Mouse (Mus musculus) embryonic facial prominence, embryonic 15.5 days (tissue): ENCODE data around the gene Acvr1b. TPM values are rescaled to one million over a fixed set of nuclear protein-coding genes. Genes with fewer than 3 reads are reported as not detected.

Experiments used
- ATAC-seq: fragments of 200-750 bp; cut with Nextera tagmentation; 2 replicates; pipeline ENCODE4 v1.8.0; 2017; ENCODE audit warnings: low read depth, moderate TSS enrichment; ENCODE audit not compliant: insufficient number of reproducible peaks, low FRiP score, low TSS enrichment
- H3K27ac ChIP-seq: fragments of 300-500 bp; sonication (generic); replicated peaks from 2 replicates; pipeline ENCODE4 v1.5.1; 2015; ENCODE audit warnings: mild to moderate bottlenecking, inconsistent platforms
- H3K27me3 ChIP-seq: fragments of 300-500 bp; sonication (generic); 2 replicates; pipeline ENCODE4 v1.6.1; 2015; ENCODE audit warnings: inconsistent platforms
- H3K36me3 ChIP-seq: fragments of 300-500 bp; sonication (generic); 2 replicates; pipeline ENCODE4 v1.6.1; 2015; ENCODE audit warnings: mild to moderate bottlenecking, inconsistent platforms
- H3K4me1 ChIP-seq: fragments of 300-500 bp; sonication (generic); 2 replicates; pipeline ENCODE4 v1.6.1; 2015; ENCODE audit warnings: inconsistent platforms
- H3K4me2 ChIP-seq: fragments of 300-500 bp; sonication (generic); replicated peaks from 2 replicates; pipeline ENCODE4 v1.6.1; 2015; ENCODE audit warnings: mild to moderate bottlenecking, inconsistent platforms
- H3K4me3 ChIP-seq: fragments of 300-500 bp; sonication (generic); replicated peaks from 2 replicates; pipeline ENCODE4 v1.5.1; 2015; ENCODE audit warnings: mild to moderate bottlenecking, inconsistent platforms
- H3K9ac ChIP-seq: fragments of 300-500 bp; sonication (generic); 2 replicates; pipeline ENCODE4 v1.6.1; 2015; ENCODE audit warnings: inconsistent platforms
- H3K9me3 ChIP-seq: fragments of 300-500 bp; sonication (generic); replicated peaks from 2 replicates; pipeline ENCODE4 v1.6.1; 2016; ENCODE audit warnings: inconsistent platforms
- WGBS: fragments of 180-500 bp; shearing (Covaris S2); methylation state at CpG from one replicate; pipeline ENCODE4 v1.1.7; 2015; 5-methylcytosine and 5-hydroxymethylcytosine counted together
- polyA plus RNA-seq: library from polyadenylated mRNA; unstranded; fragments of >200 nt; fragmentation: Nextera tagmentation; extraction: Ambion mirVana; gene quantifications from 2 replicates; pipeline ENCODE4 v1.2.1, GENCODE M21; 2015

The Acvr1b gene
- polyA plus RNA-seq, 1 experiment from 2014 or later, result 11.4 TPM

GRCm38 (mm10) chr15:101147115-101147909 is 26.6 kb upstream of the Acvr1b start:
- H3K27me3 ChIP-seq, result no peaks in the 10 kb centered on the region
- no peak overlapping the region for H3K9ac ChIP-seq
- H3K4me1 ChIP-seq, result peaks cover 63% of the 10 kb centered on the region
- no peak overlapping the region for H3K27ac ChIP-seq
- H3K4me3 ChIP-seq, result no peak overlapping the region
- no peak overlapping the region for H3K4me2 ChIP-seq
- H3K9me3 ChIP-seq, result no peaks in the 10 kb centered on the region
- ATAC-seq, result no peak
- 61% methylated on average over 16 of the region's 16 CpGs for WGBS
- H3K36me3 ChIP-seq, result no peaks in the 10 kb centered on the region

GRCm38 (mm10) chr15:101147910-101148273 is 26.0 kb upstream of the Acvr1b start:
- Histone ChIP-seq H3K27me3 (no peaks in the 10 kb centered on the region), H3K9ac (no peak overlapping the region), H3K4me3 (no peak overlapping the region), H3K4me1 (peaks cover 57% of the 10 kb centered on the region), H3K9me3 (no peaks in the 10 kb centered on the region), H3K4me2 (no peak overlapping the region), H3K36me3 (no peaks in the 10 kb centered on the region), H3K27ac (no peak overlapping the region)
- 29% methylated on average over 6 of the region's 6 CpGs for WGBS
- ATAC-seq, result no peak

- Histone ChIP-seq H3K4me3 (no peak overlapping the region), H3K4me2 (no peak overlapping the region), H3K27me3 (no peaks in the 10 kb centered on the region), H3K36me3 (no peaks in the 10 kb centered on the region), H3K27ac (no peak overlapping the region), H3K9me3 (no peaks in the 10 kb centered on the region), H3K9ac (no peak overlapping the region), H3K4me1 (peaks cover 50% of the 10 kb centered on the region)
- ATAC-seq, result no peak
- WGBS, result 56% methylated on average over 6 of the region's 6 CpGs
Measured at GRCm38 (mm10) chr15:101148604-101149003, 25.3 kb upstream of the Acvr1b start.

- H3K4me3 ChIP-seq, result no peak overlapping the region
- H3K4me2 ChIP-seq, result no peak overlapping the region
- 73% methylated on average over 9 of the region's 9 CpGs for WGBS
- peaks cover 20% of the 10 kb centered on the region for H3K4me1 ChIP-seq
- no peak for ATAC-seq
- H3K9me3 ChIP-seq, result no peaks in the 10 kb centered on the region
- H3K9ac ChIP-seq, result no peak overlapping the region
- no peak overlapping the region for H3K27ac ChIP-seq
- no peaks in the 10 kb centered on the region for H3K36me3 ChIP-seq
- H3K27me3 ChIP-seq, result no peaks in the 10 kb centered on the region
Measured at GRCm38 (mm10) chr15:101151409-101152261, 22.2 kb upstream of the Acvr1b start.

GRCm38 (mm10) chr15:101154700-101155616 is 18.9 kb upstream of the Acvr1b start:
- no peaks in the 10 kb centered on the region; the same call in 1 of the 2 replicates for H3K9me3 ChIP-seq
- no peak overlapping the region for H3K27ac ChIP-seq
- H3K4me1 ChIP-seq, result no peaks in the 10 kb centered on the region
- H3K27me3 ChIP-seq, result no peaks in the 10 kb centered on the region
- no peak overlapping the region for H3K4me3 ChIP-seq
- H3K9ac ChIP-seq, result no peak overlapping the region
- 72% methylated on average over 7 of the region's 7 CpGs for WGBS
- no peak overlapping the region for H3K4me2 ChIP-seq
- no peaks in the 10 kb centered on the region for H3K36me3 ChIP-seq
- no peak for ATAC-seq

- Histone ChIP-seq H3K9ac (no peak overlapping the region), H3K4me3 (no peak overlapping the region), H3K9me3 (no peaks in the 10 kb centered on the region; the same call in 1 of the 2 replicates), H3K27me3 (no peaks in the 10 kb centered on the region), H3K4me2 (no peak overlapping the region), H3K36me3 (no peaks in the 10 kb centered on the region), H3K27ac (no peak overlapping the region), H3K4me1 (peaks cover 42% of the 10 kb centered on the region)
- no peak for ATAC-seq
- 26% methylated on average over 1 of the region's 1 CpGs for WGBS
Measured at GRCm38 (mm10) chr15:101160128-101160527, 13.7 kb upstream of the Acvr1b start.

- Histone ChIP-seq H3K4me2 (no peak overlapping the region), H3K36me3 (no peaks in the 10 kb centered on the region), H3K4me3 (no peak overlapping the region), H3K9ac (no peak overlapping the region), H3K4me1 (peaks cover 45% of the 10 kb centered on the region), H3K27ac (peak overlapping the region; percentile 73), H3K27me3 (no peaks in the 10 kb centered on the region), H3K9me3 (no peaks in the 10 kb centered on the region; the same call in 1 of the 2 replicates)
- WGBS, result 12% methylated on average over 7 of the region's 7 CpGs
- no peak for ATAC-seq
Measured at GRCm38 (mm10) chr15:101160591-101160990, 13.3 kb upstream of the Acvr1b start.

- Histone ChIP-seq H3K4me2 (no peak overlapping the region), H3K9ac (no peak overlapping the region), H3K27ac (peak overlapping the region; percentile 73), H3K4me1 (peaks cover 49% of the 10 kb centered on the region), H3K27me3 (no peaks in the 10 kb centered on the region), H3K4me3 (no peak overlapping the region), H3K9me3 (no peaks in the 10 kb centered on the region; the same call in 1 of the 2 replicates), H3K36me3 (no peaks in the 10 kb centered on the region)
- WGBS, result 70% methylated on average over 7 of the region's 7 CpGs
- ATAC-seq, result peak; percentile 23; the same call in 1 of the 2 replicates
Measured at GRCm38 (mm10) chr15:101161534-101161933, 12.3 kb upstream of the Acvr1b start.

GRCm38 (mm10) chr15:101163056-101163458 is 10.8 kb upstream of the Acvr1b start:
- ATAC-seq, result peak; percentile 79
- no peaks in the 10 kb centered on the region for H3K27me3 ChIP-seq
- H3K4me3 ChIP-seq, result no peak overlapping the region
- no peaks in the 10 kb centered on the region for H3K36me3 ChIP-seq
- H3K9me3 ChIP-seq, result no peaks in the 10 kb centered on the region
- H3K4me2 ChIP-seq, result peak overlapping the region; percentile 15
- WGBS, result 6% methylated on average over 15 of the region's 15 CpGs
- H3K4me1 ChIP-seq, result peaks cover 49% of the 10 kb centered on the region
- peak overlapping the region; percentile 79 for H3K27ac ChIP-seq
- H3K9ac ChIP-seq, result no peak overlapping the region

GRCm38 (mm10) chr15:101163854-101164253 is 10.0 kb upstream of the Acvr1b start:
- H3K4me1 ChIP-seq, result peaks cover 49% of the 10 kb centered on the region
- no peaks in the 10 kb centered on the region for H3K27me3 ChIP-seq
- no peaks in the 10 kb centered on the region for H3K36me3 ChIP-seq
- peak overlapping the region; percentile 79 for H3K27ac ChIP-seq
- ATAC-seq, result no peak
- H3K9ac ChIP-seq, result no peak overlapping the region
- no peaks in the 10 kb centered on the region for H3K9me3 ChIP-seq
- no peak overlapping the region for H3K4me3 ChIP-seq
- H3K4me2 ChIP-seq, result no peak overlapping the region
- 51% methylated on average over 5 of the region's 5 CpGs for WGBS
